8 mouse cellular contexts compared by ENCODE assay signal in the genomic region with DNA sequence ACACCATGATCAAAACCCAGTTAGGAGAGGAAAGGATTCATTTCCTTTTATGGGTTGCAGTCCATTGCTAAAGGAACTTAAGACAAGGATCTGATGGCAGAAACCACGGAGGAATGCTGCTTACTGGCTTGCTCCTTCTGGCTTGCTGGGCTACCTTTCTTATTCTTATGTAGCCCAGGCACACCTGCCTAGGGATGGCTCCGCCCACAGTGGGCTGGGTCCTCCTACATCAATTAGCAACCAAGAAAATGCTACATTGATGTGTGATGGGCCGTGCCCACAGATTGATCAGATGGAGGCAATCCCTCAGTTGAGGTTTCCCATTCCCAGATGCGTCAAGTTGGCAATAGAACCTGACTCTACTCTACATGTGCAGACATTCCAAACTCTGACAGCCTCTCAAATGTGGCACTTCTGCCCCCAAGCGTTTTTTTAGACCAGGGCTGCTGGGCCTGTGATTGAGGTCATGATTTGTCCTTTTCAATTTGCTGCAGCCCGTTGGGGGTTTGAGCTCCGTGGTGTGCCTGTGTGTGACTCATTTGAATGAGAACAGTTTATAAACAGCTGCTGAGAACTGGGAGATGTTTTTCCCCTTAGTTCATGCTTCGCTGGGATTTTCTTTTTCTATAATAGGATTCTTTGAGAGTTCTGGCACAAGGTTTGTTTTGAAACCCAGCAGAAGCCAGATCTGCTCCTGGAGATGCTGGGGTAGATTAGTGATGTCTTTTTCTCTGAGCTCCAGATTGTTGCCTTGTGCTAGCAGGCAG.
DNase-seq lines count a peak whose midpoint lies in the region; ATAC-seq lines count a peak whose summit lies in the region.

No protein-coding gene starts in this region.

- H3K4me1 ChIP-seq in hindbrain, embryonic 11.5 days (replicated peaks; ENCODE audit: control insufficient read depth, insufficient read depth, low read length), result 0 out of 2 replicates have a peak, but pooled peaks cover 2% of the 10 kb centered on the region
- peaks cover 25% of the 10 kb centered on the region for H3K4me1 ChIP-seq in hindbrain, embryonic 10.5 days (replicated peaks)
- peaks cover 10% of the 10 kb centered on the region; the same call in 1 of the 2 replicates for H3K4me1 ChIP-seq in stomach, embryonic 15.5 days

- DNase-seq in hindbrain, embryonic 11.5 days (ENCODE audit: low spot score), result no peak
- DNase-seq in hindbrain, embryonic 10.5 days (ENCODE audit: low spot score), result no peak
- peak; percentile 23 to 35 for DNase-seq in cerebellum, postnatal 25 days
- DNase-seq in heart, postnatal 25 days (ENCODE audit: low spot score), result peak; percentile 13
- peak; percentile 54 to 88 for DNase-seq in left cerebral cortex, postnatal 14 days (ENCODE audit: low spot score in 2 of 2)
- DNase-seq in thymus, postnatal 36 days, result no peak
- no peak for DNase-seq in adrenal gland, postnatal 4 days (ENCODE audit: low spot score in 2 of 2)

- no peak overlapping the region for H3K4me2 ChIP-seq in hindbrain, embryonic 11.5 days (replicated peaks; ENCODE audit: low read depth, low read length)
- H3K4me2 ChIP-seq in stomach, embryonic 15.5 days, result peak overlapping the region; percentile 23; the same call in 1 of the 2 replicates

- intact Hi-C loops in heart, postnatal 25 days (cut with DNase I), result loop anchor here (5.0 kb wide), 1 partner anchor 174 kb away; the partner anchor contains the start of gene Mtus2
- intact Hi-C loops in left cerebral cortex, postnatal 14 days (cut with DNase I), result loop anchor here (5.0 kb wide), 1 partner anchor 174 kb away; the partner anchor contains the start of gene Mtus2

- WGBS in hindbrain, embryonic 11.5 days, result 49% methylated on average over 8 of the region's 8 CpGs
- 46% methylated on average over 8 of the region's 8 CpGs for WGBS in hindbrain, embryonic 10.5 days
- WGBS in stomach, embryonic 15.5 days, result 51% methylated on average over 8 of the region's 8 CpGs

- ATAC-seq in hindbrain, embryonic 11.5 days (ENCODE audit: low FRiP score), result no peak
- peak; percentile 61; the same call in 1 of the 2 replicates for ATAC-seq in stomach, embryonic 15.5 days (ENCODE audit: insufficient read depth, low FRiP score, low read depth)

- no peak overlapping the region for H3K4me3 ChIP-seq in hindbrain, embryonic 11.5 days (ENCODE audit: low read depth, low read length)
- H3K4me3 ChIP-seq in hindbrain, embryonic 10.5 days, result no peak overlapping the region
- H3K4me3 ChIP-seq in stomach, embryonic 15.5 days (replicated peaks), result no peak overlapping the region

- 0 out of 2 replicates have a peak overlapping the region, but pooled peaks have one; percentile 33 for H3K27ac ChIP-seq in hindbrain, embryonic 11.5 days (ENCODE audit: low read depth, low read length)
- H3K27ac ChIP-seq in hindbrain, embryonic 10.5 days, result no peak overlapping the region
- H3K27ac ChIP-seq in stomach, embryonic 15.5 days, result peak overlapping the region; percentile 73

- H3K9ac ChIP-seq in hindbrain, embryonic 11.5 days (ENCODE audit: low read depth, low read length), result no peak overlapping the region
- no peak overlapping the region for H3K9ac ChIP-seq in stomach, embryonic 15.5 days

- H3K27me3 ChIP-seq in hindbrain, embryonic 11.5 days (ENCODE audit: control insufficient read depth, insufficient read depth, low read length), result no peaks in the 10 kb centered on the region
- H3K27me3 ChIP-seq in hindbrain, embryonic 10.5 days (ENCODE audit: insufficient read depth, poor library complexity, severe bottlenecking), result no peaks in the 10 kb centered on the region
- H3K27me3 ChIP-seq in stomach, embryonic 15.5 days (replicated peaks), result no peaks in the 10 kb centered on the region

- no peaks in the 10 kb centered on the region for H3K9me3 ChIP-seq in hindbrain, embryonic 11.5 days (ENCODE audit: control insufficient read depth, low read length)
- no peaks in the 10 kb centered on the region for H3K9me3 ChIP-seq in hindbrain, embryonic 10.5 days
- H3K9me3 ChIP-seq in stomach, embryonic 15.5 days, result no peaks in the 10 kb centered on the region

- no peaks in the 10 kb centered on the region for H3K36me3 ChIP-seq in hindbrain, embryonic 11.5 days (ENCODE audit: control insufficient read depth, insufficient read depth, low read length)
- H3K36me3 ChIP-seq in hindbrain, embryonic 10.5 days, result no peaks in the 10 kb centered on the region
- no peaks in the 10 kb centered on the region for H3K36me3 ChIP-seq in stomach, embryonic 15.5 days

Comparison
In these comparisons a context has a peak if more than half of its experiments do, and no peak if none do; other contexts are left out.
1. DNase-seq: peak in cerebellum, postnatal 25 days (2 of 2), heart, postnatal 25 days (single experiment) and left cerebral cortex, postnatal 14 days (2 of 2); none in hindbrain, embryonic 11.5 days (single experiment), hindbrain, embryonic 10.5 days (single experiment), thymus, postnatal 36 days (0 of 2) and adrenal gland, postnatal 4 days (0 of 2).